Mouse (Mus musculus) cerebellum, adult 2 months (tissue): ENCODE data around the gene Ddx39.

Source experiments
- CTCF ChIP-seq: fragments of 200-500 bp; IDR thresholded peaks from 2 replicates; pipeline ENCODE4 v1.5.1; 2011; ENCODE audit warnings: low read depth, mild to moderate bottlenecking, control low read depth, low read length, moderate library complexity, borderline replicate concordance; ENCODE audit not compliant: insufficient read depth
- POLR2A ChIP-seq: fragments of 200-500 bp; IDR thresholded peaks from 2 replicates; pipeline ENCODE4 v1.6.1; 2011; ENCODE audit warnings: low read length, control low read depth, borderline replicate concordance; ENCODE audit not compliant: insufficient read depth

DNA sequence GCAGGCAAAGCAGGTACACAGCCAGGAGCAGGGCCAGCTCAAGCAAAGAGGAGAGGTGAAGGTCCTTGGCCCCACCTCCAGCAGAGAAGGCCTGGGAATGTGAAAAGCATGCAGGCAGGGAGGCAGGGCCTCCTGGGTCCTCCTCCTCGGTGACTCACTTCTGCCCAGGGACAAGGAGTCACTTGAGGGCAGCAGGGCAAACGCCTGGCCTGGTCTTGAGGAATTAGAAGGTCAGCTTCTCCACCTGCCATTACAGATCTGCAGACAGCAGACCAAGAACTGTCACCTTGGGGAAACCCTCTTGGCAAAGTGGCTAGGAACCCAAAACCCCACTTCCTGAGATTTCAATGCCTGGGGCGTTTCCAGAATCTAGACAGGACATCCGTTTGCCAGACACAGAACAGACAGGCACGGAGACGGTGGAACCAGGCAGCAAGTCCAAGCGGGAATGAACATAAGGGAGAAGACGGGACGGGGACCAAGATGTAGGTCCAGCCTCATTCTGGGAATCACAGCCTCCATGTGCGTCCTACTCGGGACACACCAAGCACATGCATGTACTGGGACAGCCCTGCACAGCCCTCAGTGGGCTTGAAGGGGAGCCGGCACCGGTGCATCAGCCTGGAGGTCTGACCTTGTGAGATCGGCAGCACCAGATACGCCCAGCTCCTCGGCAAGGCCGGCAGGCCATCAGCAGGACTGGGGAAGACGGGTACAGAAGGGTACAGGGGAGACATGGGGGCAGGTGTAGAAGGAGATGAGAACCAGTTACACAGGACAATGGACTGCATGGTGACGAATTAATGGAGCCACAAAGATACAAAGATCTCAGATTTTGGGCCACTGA lies 17.4 kb upstream of the Ddx39 start:
- TF ChIP-seq POLR2A (no peak), CTCF (no peak)
